Mouse (Mus musculus): ENCODE data around the gene Etv3.
"Not testable (repeated sequence)": the region's sequence is repeated elsewhere in the genome, so short reads cannot be mapped to it uniquely, and the experiment has no call there.

Gene Etv3

DNA sequence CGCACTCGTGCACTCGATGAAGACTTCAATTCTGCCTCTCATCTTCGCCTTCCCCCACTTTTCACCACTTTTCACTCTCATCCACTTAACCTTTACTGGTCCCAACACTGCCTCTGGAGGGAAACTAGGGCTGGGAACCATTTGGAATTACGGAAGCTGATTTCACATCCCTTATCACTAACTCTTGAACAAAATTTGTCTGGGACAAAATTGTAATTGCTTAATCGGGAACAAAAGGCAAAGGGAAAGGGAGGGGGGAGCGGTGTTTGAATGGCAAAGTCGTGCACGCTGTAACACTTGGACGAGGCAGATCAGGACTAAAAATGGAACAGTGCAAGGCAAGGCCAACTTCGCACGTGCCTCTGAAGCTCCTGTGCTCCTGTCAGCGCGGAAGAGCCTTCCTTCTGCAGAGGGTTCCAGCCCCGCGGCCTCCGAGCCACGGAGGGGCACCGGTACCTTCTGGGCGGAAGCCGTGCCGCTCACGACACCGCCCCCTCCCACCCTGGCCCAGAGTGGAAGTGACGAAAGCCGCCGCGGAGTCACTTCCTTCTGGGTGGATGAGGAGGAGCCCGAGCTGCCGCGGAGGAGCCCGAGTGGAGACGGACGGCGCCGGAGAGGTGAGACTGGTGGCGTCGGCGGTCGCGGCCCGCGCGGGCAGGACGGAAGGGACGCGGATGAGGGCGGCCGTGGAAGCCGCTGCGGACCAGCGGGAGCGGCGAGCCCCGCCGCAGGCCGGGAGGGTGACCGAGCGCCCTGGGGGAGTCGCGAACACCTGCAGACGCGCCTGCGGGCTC is at the start of gene Etv3:
Gene Etv3, plus strand, starts transcription at position 365 of the 794 bp plus-strand sequence.
- in situ Hi-C loops (cut with MboI; ENCODE audit: low sequenced_read_pairs), result no loop called here

DNA sequence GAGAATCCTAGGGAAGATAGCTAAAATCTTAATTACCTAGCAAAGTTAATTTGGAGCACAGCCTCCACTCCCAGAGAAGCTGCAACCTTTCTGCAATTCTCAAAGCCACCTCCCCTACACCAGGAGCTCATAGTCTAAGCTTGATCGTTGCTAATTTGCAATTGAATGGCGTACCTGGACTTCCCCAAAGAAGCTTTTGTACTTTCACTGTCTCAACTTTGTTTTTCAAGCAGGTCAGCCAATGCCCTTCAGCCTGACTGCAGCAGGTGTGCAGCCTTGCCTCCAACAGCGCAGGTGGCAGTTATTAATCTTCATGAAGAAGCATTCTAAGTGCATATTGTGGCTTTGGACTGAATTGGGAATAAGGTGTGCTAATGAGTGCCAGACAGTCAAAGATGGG is 47.3 kb upstream of the Etv3 start:
- in situ Hi-C loops (cut with MboI; ENCODE audit: low sequenced_read_pairs), result not testable (repeated sequence)

DNA sequence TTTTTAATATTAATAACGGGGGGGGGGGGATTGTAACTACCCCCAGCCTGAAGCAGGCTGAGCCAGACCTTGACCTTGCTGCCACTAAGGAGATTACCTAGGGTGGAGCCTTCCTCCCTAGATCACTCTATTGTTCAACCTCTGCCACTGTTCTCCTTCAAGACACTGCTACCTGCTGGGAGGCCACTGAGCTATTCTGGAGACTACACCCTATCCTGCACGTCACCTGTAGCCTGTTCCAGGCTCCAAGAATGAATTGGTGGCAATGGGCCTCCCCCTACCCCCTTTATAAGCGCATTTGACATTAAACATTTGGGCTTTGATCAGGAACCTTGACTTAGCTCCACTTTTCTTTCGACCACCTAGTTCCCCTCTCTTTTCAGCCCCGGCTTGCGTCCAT is 46.6 kb upstream of the Etv3 start:
- in situ Hi-C loops (cut with MboI; ENCODE audit: low sequenced_read_pairs), result not testable (repeated sequence)

DNA sequence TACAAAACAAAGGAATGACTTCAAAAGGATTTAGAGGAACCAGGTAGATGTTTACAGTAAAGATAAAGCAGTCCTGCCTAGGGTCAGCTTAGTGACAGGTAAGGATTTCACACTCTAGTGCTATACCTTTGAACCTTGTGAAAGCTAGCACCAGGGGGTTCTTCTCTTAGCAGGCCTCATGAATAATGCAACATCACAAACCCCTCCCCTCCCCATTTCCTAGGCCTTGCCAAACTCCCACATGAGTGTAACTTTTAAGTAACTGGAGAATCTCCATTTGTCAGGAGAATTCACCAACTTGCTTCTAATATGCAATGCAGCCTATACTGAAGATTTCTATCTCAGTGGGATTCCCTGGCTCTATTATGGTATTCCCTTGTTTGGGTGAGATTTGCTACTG is 46.0 kb upstream of the Etv3 start:
- in situ Hi-C loops (cut with MboI; ENCODE audit: low sequenced_read_pairs), result not testable (repeated sequence)

DNA sequence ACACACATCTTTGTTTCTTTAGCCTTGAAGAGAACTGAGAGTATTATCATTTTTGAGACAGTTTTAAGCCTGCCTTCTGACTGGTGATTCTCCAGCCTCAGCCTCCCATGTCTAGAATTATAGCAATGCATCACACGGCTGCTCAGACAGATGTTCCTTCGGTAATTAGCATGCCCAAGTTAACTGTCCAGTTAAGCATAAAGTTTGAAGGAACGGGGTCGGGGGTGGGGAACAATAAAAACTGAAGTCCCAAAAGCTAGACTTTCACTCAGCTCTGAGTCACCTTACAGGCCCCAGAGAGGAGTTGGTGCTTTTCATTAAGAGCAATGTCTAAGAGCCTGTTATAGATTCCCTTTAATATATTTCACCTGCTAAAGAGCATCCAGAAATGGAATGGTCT is 37.8 kb upstream of the Etv3 start:
- in situ Hi-C loops (cut with MboI; ENCODE audit: low sequenced_read_pairs), result no loop called here

DNA sequence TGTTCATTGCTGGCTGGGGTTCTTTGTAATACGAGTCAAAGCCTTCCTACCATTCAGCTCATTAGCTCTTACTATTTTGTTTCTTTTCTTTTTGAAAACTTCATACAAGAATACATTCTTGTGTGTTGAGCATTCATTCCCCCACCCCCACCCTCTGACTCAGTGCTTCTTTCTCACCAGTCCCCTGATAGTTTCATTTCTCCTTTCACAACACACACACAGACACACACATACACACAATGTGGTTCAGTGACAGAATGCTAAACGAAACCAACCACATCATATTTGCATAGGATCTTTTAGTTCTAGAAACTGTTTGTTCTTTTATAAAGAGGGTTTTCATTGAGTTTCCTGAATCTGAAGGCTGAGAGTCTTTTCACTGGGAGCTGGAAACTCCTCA is 37.3 kb upstream of the Etv3 start:
- in situ Hi-C loops (cut with MboI; ENCODE audit: low sequenced_read_pairs), result no loop called here

DNA sequence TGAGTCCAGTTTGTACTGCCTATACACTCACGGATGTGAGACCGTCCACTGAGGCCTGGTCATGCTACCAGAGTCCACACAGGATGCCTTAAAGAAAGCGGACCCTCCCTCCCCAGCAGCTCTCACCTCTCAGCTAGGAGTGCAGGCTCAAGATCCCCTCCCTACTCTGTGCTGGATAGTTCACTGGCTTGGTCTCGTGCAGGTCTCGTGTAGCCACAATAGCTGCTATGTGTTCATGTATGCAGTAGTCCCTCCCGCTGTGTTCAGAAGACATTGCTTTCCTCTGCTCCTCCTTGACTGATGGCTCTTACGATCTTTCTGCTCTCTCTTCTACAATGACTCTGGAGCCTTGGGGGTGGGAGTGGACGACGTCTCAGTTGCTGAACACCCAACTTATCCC is 26.9 kb upstream of the Etv3 start:
- in situ Hi-C loops (cut with MboI; ENCODE audit: low sequenced_read_pairs), result loop anchor here (5.0 kb wide), 1 partner anchor 81 kb away; no protein-coding TSS in a partner anchor

DNA sequence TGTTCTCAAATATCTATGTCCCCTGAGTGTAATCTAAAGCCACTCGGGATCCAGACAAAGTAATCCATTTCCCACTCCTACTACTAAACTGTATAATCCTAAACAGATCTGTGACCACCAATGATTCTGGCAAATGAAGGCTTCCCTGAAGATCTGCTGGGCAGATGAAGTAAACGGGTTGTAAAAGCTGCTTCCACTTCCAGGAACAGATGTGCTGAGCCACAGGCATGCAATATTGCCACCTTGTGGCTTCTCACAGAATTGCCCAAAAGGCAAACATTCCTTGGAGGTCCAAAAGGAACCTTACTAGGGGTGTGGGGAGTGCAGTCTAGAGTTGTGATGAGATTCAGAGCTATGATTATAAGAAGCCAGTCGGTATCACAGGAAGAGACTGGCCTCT is 26.1 kb upstream of the Etv3 start:
- in situ Hi-C loops (cut with MboI; ENCODE audit: low sequenced_read_pairs), result loop anchor here (5.0 kb wide), 1 partner anchor 82 kb away; no protein-coding TSS in a partner anchor

DNA sequence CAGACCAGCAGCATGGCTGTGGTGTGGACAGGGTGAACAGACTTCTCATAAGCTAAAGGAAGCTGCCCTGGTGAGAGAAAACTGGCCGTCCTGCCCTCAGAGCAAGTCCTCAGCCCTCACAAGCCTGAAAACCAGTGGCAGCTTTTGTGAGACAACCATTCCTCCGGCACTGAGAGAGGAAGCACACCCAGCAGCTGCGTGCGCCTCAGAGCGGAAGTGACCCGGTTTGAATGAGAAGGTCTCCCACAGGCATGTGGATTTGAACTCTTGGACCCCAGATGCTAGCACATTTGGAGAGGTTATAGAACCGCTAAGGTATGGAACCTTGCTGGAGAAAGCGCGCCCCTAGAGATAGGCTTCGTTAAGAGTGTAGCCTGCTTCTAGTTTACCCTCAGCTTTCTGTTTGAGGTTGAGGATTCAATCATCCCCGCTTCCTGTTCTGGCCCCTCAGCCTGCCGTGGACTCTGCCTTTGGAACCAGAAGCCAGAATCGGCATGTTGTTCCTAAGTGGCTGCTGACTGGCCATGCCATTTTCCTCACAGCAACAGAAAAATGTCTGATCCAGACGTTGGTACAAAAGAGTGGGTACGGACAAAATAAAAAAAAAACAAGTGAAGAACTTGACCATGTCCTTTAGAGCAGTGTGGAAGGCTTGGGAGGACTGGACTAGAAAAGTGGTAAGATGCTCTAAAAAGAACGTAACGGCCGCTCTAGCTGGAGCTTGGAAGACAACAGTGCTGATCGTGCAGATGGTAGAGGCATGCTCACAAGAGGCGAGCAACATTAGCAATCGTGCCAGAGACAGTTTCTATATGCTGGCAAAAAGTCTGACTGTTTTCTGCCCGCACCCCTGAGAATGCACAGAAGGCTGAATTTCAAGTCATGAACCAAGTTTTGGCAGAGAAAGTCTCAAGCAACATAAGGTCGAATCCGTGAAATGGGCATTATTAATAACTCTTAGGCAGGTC is 24.8 kb upstream of the Etv3 start:
- in situ Hi-C loops (cut with MboI; ENCODE audit: low sequenced_read_pairs), result loop anchor here (5.0 to 10.0 kb wide), 3 partner anchors 57 to 256 kb away; no protein-coding TSS in a partner anchor

DNA sequence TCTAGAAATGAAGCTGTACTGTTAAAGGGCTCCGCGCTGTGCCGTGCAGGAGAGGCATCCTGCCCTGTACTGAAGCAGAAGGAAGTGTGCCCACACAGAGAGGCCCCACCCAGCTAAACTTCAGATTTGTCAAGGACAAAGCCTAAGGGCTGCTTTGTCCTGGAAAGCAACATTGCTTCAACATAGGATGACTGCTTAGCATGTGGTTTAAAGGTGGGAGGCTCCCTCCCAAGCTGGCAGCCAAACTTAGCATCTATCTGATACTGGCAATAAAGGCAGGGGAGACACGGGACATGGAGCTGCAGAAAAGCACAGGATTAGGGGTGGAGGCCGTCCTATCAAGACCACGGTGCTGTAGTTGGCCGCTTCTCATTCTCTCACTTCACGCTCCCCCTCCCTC is 24.1 kb upstream of the Etv3 start:
- in situ Hi-C loops (cut with MboI; ENCODE audit: low sequenced_read_pairs), result loop anchor here (5.0 to 10.0 kb wide), 3 partner anchors 56 to 256 kb away; no protein-coding TSS in a partner anchor

DNA sequence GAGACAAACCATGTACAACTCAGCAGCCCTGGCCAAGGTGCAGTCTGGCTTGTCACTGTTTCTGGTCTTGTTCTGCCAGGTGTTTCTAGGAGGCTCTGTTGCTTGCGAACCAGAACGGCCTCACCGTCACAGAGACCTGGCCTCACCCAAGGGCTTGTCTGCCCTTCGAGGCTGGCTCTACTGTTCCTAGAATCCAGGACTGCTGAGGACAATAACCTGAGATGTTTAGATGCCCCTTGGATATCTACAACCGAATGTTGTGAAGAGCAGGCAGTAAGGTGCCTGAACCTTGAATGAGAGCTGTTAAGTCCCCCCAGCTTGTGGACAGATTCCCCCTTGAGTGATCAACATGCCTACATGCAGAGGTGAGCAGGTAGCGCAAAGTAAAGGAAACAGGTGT is 22.4 kb upstream of the Etv3 start:
- in situ Hi-C loops (cut with MboI; ENCODE audit: low sequenced_read_pairs), result loop anchor here (5.0 to 10.0 kb wide), 3 partner anchors 55 to 258 kb away; no protein-coding TSS in a partner anchor

DNA sequence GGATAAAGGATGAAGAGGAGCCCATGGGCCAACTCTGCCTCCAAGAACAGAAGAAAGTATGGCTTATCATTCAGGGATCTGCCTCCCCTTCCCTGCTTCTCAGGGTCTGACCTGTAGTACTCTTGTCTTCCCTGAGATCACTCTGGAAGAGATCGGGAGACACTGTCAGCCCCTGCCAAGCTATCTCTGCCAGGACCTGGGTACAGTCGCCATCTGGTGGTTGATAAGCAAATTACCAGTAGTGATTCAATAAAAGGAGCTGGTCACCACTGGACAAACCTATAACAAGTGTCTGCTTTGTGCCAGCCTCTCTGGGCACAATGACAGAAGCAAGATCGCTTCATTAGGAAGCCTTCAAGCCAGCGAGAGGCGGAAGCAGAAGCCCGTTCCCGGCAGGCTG is 20.9 kb upstream of the Etv3 start:
- in situ Hi-C loops (cut with MboI; ENCODE audit: low sequenced_read_pairs), result loop anchor here (5.0 to 10.0 kb wide), 3 partner anchors 53 to 260 kb away; no protein-coding TSS in a partner anchor

DNA sequence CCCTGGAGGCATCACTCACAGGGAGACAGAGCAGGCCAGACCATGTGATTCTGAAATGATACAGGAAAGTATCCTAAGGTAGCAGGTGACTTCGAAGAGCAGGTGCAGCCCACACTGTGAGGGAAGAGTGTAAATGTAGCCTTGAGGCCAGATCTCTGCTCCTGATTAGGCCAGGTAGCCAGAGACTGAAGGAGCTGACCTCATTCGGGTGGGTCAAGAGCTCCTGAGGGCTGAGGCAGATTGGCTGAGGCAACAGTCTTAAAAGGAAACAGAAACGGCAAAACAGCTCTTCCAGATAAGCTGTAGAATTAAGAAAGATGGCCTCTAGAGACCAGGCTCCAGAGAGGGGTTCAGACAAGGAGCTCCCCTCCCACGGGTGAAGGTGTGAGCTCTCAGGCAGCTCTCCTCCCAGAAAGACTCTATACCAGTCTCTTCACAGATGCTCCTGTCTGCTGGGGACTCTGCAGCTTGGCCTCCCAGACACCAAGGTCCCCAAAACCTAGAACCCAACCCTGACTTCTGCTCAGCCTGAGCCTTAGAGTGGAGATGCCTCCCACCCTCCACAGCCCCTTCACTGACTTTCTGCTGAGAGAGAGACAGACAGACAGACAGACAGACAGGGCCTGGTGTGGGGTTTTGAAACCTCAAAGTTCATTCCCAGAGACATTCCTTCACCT is 20.3 kb upstream of the Etv3 start:
- in situ Hi-C loops (cut with MboI; ENCODE audit: low sequenced_read_pairs), result loop anchor here (5.0 to 10.0 kb wide), 3 partner anchors 52 to 260 kb away; no protein-coding TSS in a partner anchor

DNA sequence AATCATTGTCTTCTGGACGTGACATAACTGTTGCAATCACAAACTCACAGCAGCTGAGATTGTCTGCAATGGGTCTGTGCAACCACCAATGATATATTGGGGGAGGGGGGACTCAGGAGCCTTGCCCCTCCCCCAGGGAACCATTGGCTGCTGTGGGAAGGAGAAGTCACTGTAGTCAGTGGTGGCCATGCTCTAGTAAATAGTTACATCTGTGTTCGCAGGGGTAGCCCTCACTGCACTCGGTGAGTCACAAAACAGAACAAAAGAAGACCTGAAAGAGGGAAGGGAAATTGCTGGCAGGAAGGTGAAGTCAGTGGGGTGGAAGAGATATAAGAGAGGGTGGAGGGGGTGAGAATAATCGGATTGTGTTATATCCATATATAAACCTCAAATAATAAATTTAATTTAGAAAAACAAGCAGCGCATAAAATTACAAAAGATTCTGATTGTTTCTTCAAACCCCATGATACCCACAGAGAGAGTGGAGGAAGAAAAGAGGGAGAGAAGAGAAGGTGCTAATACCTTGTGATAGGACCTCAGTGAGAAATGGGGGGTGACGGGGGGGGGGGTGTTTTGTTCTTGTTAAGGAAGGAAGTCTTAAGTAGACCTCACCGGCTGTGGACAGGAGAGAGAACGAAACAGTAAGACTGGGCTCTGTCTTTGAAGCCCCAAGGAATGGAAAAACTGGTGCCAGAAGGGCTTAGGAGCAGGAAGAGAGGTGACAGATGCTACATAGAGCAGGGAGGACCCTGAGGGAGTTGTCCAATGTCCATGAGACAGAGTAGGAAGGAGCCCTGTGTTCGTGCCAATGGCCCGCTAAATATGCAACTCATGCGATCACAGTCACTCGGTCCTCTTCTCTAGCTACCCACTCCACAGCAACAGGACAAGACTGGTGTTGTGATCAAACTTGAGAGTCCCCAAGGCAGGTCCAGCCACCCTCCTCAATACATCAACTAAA is 18.5 kb upstream of the Etv3 start:
- in situ Hi-C loops (cut with MboI; ENCODE audit: low sequenced_read_pairs), result loop anchor here (10.0 kb wide), 1 partner anchor 262 kb away; no protein-coding TSS in a partner anchor

DNA sequence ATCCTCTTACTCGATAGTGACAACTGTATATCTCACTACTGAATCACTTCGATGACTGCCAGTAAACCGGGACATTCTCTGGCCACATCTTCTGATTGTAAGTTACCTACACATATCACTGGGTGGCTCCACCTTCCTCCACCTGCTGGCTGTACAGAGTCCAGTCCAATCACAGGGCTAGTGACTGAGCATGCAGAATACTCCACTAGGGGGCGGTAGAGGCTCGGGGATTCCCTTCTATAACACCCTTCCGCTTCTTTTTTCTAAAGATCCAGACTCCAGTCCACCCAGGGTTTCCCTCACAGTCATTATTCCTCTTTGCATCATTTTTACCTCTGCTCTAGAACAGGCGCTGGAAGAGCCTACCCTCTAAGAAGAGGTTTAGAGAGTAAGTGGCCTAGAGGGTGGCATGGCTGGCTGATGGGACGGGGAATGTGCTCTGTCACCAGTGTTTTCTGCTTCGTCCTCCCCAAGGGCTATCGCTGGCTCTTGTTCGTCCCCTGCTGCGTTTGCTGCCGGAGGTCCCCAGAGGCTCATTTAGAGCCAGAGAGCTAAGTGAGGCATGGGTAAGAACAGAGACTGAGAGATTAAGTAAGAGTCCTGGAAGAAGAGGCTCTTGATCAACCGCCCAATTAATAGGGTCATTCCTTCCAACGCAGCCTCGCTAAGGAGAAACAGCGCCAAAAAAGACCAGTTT is 16.9 kb upstream of the Etv3 start:
- in situ Hi-C loops (cut with MboI; ENCODE audit: low sequenced_read_pairs), result loop anchor here (10.0 kb wide), 1 partner anchor 264 kb away; no protein-coding TSS in a partner anchor

DNA sequence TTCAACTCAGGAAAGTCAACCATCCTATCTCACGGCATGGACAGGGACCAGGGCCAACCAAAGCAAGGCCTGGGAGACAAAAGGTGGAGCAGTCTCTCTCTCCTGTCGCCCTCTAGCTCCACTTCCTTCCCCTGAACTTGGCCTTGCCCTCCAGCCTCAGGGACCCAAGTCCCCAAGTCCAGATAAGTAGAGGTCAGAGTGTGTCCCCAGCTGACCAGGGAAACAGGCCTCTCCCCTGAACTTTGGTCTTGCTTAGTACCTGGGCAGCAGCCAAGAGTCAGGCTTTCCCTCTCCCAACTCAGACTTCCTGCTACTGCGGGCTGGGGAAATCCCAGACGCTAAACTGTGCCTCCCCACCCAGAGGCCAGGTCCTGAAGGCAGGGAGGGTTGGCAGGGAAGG is 16.1 kb upstream of the Etv3 start:
- in situ Hi-C loops (cut with MboI; ENCODE audit: low sequenced_read_pairs), result loop anchor here (10.0 kb wide), 1 partner anchor 264 kb away; no protein-coding TSS in a partner anchor

DNA sequence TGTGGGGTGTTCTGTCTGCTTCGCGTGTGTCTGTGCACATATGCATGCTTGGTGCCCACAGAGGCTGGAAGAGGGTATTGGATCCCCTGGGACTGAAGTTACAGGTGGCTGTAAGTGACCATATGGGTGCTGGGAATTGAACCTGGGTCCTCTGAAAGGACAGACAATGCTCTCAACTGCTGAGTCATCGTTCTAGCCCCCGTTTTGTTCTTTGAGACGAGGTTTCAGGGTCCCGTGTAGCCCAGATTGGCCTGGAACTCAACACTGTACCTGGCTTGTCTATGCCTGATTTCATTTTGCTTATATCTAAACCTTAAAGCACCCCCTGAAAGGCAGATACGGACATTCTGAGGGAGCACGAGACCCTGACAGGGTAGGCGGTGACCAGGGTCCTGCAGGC is 14.4 kb upstream of the Etv3 start:
- in situ Hi-C loops (cut with MboI; ENCODE audit: low sequenced_read_pairs), result no loop called here

DNA sequence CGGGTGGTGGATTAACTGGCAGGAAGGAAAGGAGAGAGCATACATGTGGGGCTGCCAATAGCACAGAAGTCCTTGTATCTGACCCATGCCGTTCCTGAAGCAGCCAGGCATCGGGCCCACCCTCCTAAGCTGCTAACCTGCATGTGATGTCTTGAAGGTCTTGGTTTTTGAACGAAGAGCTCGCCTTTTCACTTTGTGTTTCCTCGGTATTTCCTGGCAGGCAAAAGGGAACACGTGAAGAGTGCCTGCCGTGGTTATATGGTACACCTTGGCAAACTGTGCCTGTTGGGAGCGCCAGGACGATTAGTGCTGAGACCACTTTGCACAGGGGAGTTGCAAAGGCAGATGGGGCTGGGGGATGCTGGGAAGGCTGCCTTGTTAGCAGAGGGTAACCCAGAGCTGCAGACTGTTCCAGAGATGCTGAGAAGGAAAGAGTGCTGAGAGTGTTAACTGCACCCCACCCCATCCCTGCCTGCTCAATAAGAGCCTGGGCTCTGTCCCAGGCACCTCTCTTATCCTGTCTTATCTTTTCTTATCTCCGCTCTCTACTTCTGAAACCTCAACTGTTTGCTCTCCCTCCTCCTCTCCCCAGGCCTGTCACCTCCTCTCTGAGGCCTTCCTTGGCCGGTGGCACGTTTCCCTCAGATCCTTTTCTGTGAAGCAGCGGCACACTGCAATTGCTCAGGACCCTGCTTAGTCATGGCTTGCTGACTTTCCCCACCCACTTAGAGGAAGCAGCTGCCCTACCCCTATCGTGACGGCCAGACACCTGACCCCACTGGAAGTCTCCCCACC is 13.0 kb upstream of the Etv3 start:
- in situ Hi-C loops (cut with MboI; ENCODE audit: low sequenced_read_pairs), result no loop called here
